ENCODE assay signal across 8 mouse cellular contexts in genomic region chr11:88203712-88204532, GRCm38 (mm10). TPM values are rescaled to one million over a fixed set of nuclear protein-coding genes. Genes with fewer than 3 reads are reported as not detected.
A peak's percentile ranks its signal among the peaks of the same experiment; 100 is the strongest.
DNase-seq lines count a peak whose midpoint lies in the region; ATAC-seq and TF ChIP-seq lines count a peak whose summit lies in the region.

Gene Mrps23, plus strand, starts transcription at chr11:88204388.

- in situ Hi-C loops in ES-E14 (cut with MboI; ENCODE audit: low sequenced_read_pairs in 2 of 2, unreplicated experiment in 2 of 2) = loop anchor here in 1 of 2 experiments (10.0 kb wide), 1 partner anchor 229 kb away; no protein-coding TSS in a partner anchor

- no peaks in the 10 kb centered on the region for H3K36me3 ChIP-seq in ES-E14 (ENCODE audit: control insufficient read depth, insufficient read depth, low read length, poor library complexity, severe bottlenecking)
- no peaks in the 10 kb centered on the region for H3K36me3 ChIP-seq in forebrain, embryonic 16.5 days (ENCODE audit: control insufficient read depth, insufficient read depth)
- H3K36me3 ChIP-seq in lung, embryonic 14.5 days (ENCODE audit: insufficient read depth) = peaks cover 11% of the 10 kb centered on the region
- H3K36me3 ChIP-seq in thymus, adult 2 months (ENCODE audit: control insufficient read depth, insufficient read depth, low read length) = peaks cover under 1% of the 10 kb centered on the region; the same call in 1 of the 2 replicates

- no peaks in the 10 kb centered on the region for H3K27me3 ChIP-seq in forebrain, embryonic 16.5 days (replicated peaks; ENCODE audit: control insufficient read depth, insufficient read depth, low read length)
- no peaks in the 10 kb centered on the region for H3K27me3 ChIP-seq in lung, embryonic 14.5 days (ENCODE audit: insufficient read depth, low read length)
- no peaks in the 10 kb centered on the region for H3K27me3 ChIP-seq in thymus, adult 2 months (ENCODE audit: control insufficient read depth, insufficient read depth, low read length)

- TF ChIP-seq POLR2A in olfactory bulb, adult 2 months (IDR thresholded peaks at IDR 0.05; ENCODE audit: insufficient read depth, low read depth, low read length) = peak; percentile 83
- no peak; the same call in 1 of the 2 replicates for TF ChIP-seq POLR2A in thymus, adult 2 months (IDR thresholded peaks at IDR 0.05; ENCODE audit: control insufficient read depth, extremely low read depth, insufficient read depth, low read length, poor library complexity)

- peak within 1 kb of the TSS; percentile 93 for H3K4me2 ChIP-seq in forebrain, embryonic 16.5 days (ENCODE audit: low read length)
- H3K4me2 ChIP-seq in lung, embryonic 14.5 days = peak within 1 kb of the TSS; percentile 91

- under 1% methylated on average over 51 of the region's 51 CpGs for WGBS in forebrain, embryonic 16.5 days
- WGBS in lung, embryonic 14.5 days = 0% methylated on average over 51 of the region's 51 CpGs
- WGBS in olfactory bulb, adult 2 months = under 1% methylated on average over 51 of the region's 51 CpGs
- under 1% methylated on average over 51 of the region's 51 CpGs for WGBS in thymus, adult 2 months

- peak within 1 kb of the TSS; percentile 56; the same call in 1 of the 2 replicates for H3K27ac ChIP-seq in ES-E14 (ENCODE audit: insufficient read depth, low read depth, low read length, poor library complexity, severe bottlenecking)
- H3K27ac ChIP-seq in forebrain, embryonic 16.5 days (ENCODE audit: low read length) = peak within 1 kb of the TSS; percentile 68
- peak within 1 kb of the TSS; percentile 91 for H3K27ac ChIP-seq in layer of hippocampus, adult 2 months
- H3K27ac ChIP-seq in lung, embryonic 14.5 days (ENCODE audit: low read depth) = peak within 1 kb of the TSS; percentile 91
- peak within 1 kb of the TSS; percentile 95 for H3K27ac ChIP-seq in olfactory bulb, adult 2 months (ENCODE audit: insufficient read depth, low read depth, low read length)
- H3K27ac ChIP-seq in thymus, adult 2 months (ENCODE audit: control insufficient read depth, insufficient read depth, low read length) = peak within 1 kb of the TSS; percentile 74

- no peaks in the 10 kb centered on the region for H3K9me3 ChIP-seq in ES-E14 (ENCODE audit: control insufficient read depth, insufficient read depth, low read depth, low read length)
- H3K9me3 ChIP-seq in forebrain, embryonic 16.5 days (ENCODE audit: control insufficient read depth, low read length) = no peaks in the 10 kb centered on the region
- no peaks in the 10 kb centered on the region for H3K9me3 ChIP-seq in lung, embryonic 14.5 days (ENCODE audit: low read depth, low read length)

- intact Hi-C loops in heart, postnatal 36 days (cut with DNase I) = loop anchor here (2.0 to 10.0 kb wide), 2 partner anchors 217 to 469 kb away; partner anchors contain the start of genes Dynll2 and Supt4a

- peak within 1 kb of the TSS; percentile 90 for H3K9ac ChIP-seq in ES-E14 (ENCODE audit: insufficient read depth, low read depth, low read length, poor library complexity, severe bottlenecking)
- H3K9ac ChIP-seq in forebrain, embryonic 16.5 days (replicated peaks; ENCODE audit: low read depth, low read length) = peak within 1 kb of the TSS; percentile 86
- peak within 1 kb of the TSS; percentile 80 for H3K9ac ChIP-seq in lung, embryonic 14.5 days

- peaks cover 2 to 6% of the 10 kb centered on the region in 2 experiments; a peak in 1 of 4 replicates for H3K4me1 ChIP-seq in ES-E14 (ENCODE audit: control insufficient read depth in 2 of 2, insufficient read depth in 2 of 2, low read length in 2 of 2, poor library complexity in 1 of 2)
- peaks cover 26% of the 10 kb centered on the region for H3K4me1 ChIP-seq in forebrain, embryonic 16.5 days (replicated peaks; ENCODE audit: control insufficient read depth, insufficient read depth, low read length)
- peaks cover 4% of the 10 kb centered on the region; the same call in 1 of the 2 replicates for H3K4me1 ChIP-seq in lung, embryonic 14.5 days (ENCODE audit: insufficient read depth)
- H3K4me1 ChIP-seq in olfactory bulb, adult 2 months (ENCODE audit: control insufficient read depth, insufficient read depth, low read length) = peaks cover 5% of the 10 kb centered on the region; the same call in 1 of the 2 replicates
- peaks cover 8% of the 10 kb centered on the region for H3K4me1 ChIP-seq in thymus, adult 2 months (replicated peaks; ENCODE audit: control insufficient read depth, insufficient read depth, low read length)

- DNase-seq in ES-E14 (ENCODE audit: low read depth, low spot score) = peak; percentile 82
- peak; percentile 92 for DNase-seq in cerebellum, adult 11-12 months
- DNase-seq in heart, postnatal 36 days = peak; percentile 90
- DNase-seq in layer of hippocampus, adult 2 months (ENCODE audit: low spot score in 2 of 2) = peak; percentile 90 to 94
- peak; percentile 97 for DNase-seq in lung, embryonic 14.5 days
- DNase-seq in thymus, adult 2 months = peak; percentile 92

- peak; percentile 79 for TF ChIP-seq CTCF in layer of hippocampus, adult 2 months (conservative IDR thresholded peaks at IDR 0.05)
- TF ChIP-seq CTCF in lung, embryonic 14.5 days (IDR thresholded peaks at IDR 0.05; ENCODE audit: low read depth) = peak; percentile 60
- TF ChIP-seq CTCF in olfactory bulb, adult 2 months (IDR thresholded peaks at IDR 0.05; ENCODE audit: insufficient read depth, low read depth, low read length) = peak; percentile 53; the same call in 1 of the 2 replicates
- peak; percentile 52; the same call in 1 of the 2 replicates for TF ChIP-seq CTCF in thymus, adult 2 months (IDR thresholded peaks at IDR 0.05; ENCODE audit: borderline replicate concordance, control insufficient read depth, extremely low read depth, insufficient read depth, low read length, poor library complexity)

- H3K4me3 ChIP-seq in ES-E14 (ENCODE audit: insufficient read depth in 1 of 2, low read depth in 1 of 2, low read length in 2 of 2, poor library complexity in 1 of 2, severe bottlenecking in 1 of 2) = peak within 1 kb of the TSS; percentile 88 to 89
- peak within 1 kb of the TSS; percentile 89 for H3K4me3 ChIP-seq in forebrain, embryonic 16.5 days (replicated peaks; ENCODE audit: low read length)
- H3K4me3 ChIP-seq in layer of hippocampus, adult 2 months = peak within 1 kb of the TSS; percentile 86
- peak within 1 kb of the TSS; percentile 83 for H3K4me3 ChIP-seq in lung, embryonic 14.5 days (ENCODE audit: low read depth, low read length)
- peak within 1 kb of the TSS; percentile 77 for H3K4me3 ChIP-seq in olfactory bulb, adult 2 months (ENCODE audit: insufficient read depth, low read depth, low read length)
- peak within 1 kb of the TSS; percentile 76 for H3K4me3 ChIP-seq in thymus, adult 2 months (ENCODE audit: control insufficient read depth, insufficient read depth, low read length)

- ATAC-seq in forebrain, embryonic 16.5 days = peak; percentile 96
- ATAC-seq in lung, embryonic 14.5 days (ENCODE audit: insufficient read depth) = peak; percentile 97

TF ChIP-seq in ES-E14, 5 proteins besides CTCF, POLR2A, EP300 and RAD21:
- TF ChIP-seq HCFC1 (IDR thresholded peaks at IDR 0.05; ENCODE audit: borderline replicate concordance, insufficient read depth, low read length) (peak; percentile 82), ZNF384 (IDR thresholded peaks at IDR 0.05; ENCODE audit: low read depth, low read length) (no peak)

RNA-seq across cellular contexts. Expression of gene Mrps23, which starts in this region (rescaled TPM):
- total RNA-seq in ES-E14 (2012; rRNA removed) = 94.7 and 139 TPM in 2 replicates
- 64.9 and 68.8 TPM in 2 replicates for polyA plus RNA-seq in forebrain, embryonic 16.5 days (2015; fragmentation: Nextera tagmentation; extraction: Ambion mirVana)
- 100 to 1,000 TPM; 273 to 312 TPM for total RNA-seq in heart, postnatal 36 days (2021)
- 10 to 100 TPM; 64.9 to 65.6 TPM for total RNA-seq in layer of hippocampus, adult 2 months (2021)
- 55.1 and 57.6 TPM in 2 replicates for polyA plus RNA-seq in lung, embryonic 14.5 days (2014; fragmentation: Nextera tagmentation; extraction: Ambion mirVana)
- not detected in 2 replicates for polyA plus RNA-seq in olfactory bulb, adult 2 months (2012; ENCODE audit: insufficient read depth, insufficient read length, low replicate concordance, missing spikeins)
- 41.6 and 47.6 TPM in 2 replicates for polyA plus RNA-seq in thymus, adult 2 months (2012; rRNA removed)

Comparison
In these comparisons a context has a peak if more than half of its experiments do, and no peak if none do; other contexts are left out.
1. Peak in every context shown above with its lines: DNase-seq, ATAC-seq, H3K4me3 ChIP-seq and H3K27ac ChIP-seq.
2. RNA of gene Mrps23 (polyA plus RNA-seq): 64.9 to 68.8 TPM in forebrain, embryonic 16.5 days, 55.1 to 57.6 TPM in lung, embryonic 14.5 days and 41.6 to 47.6 TPM in thymus, adult 2 months; not detected in olfactory bulb, adult 2 months; every median in the first group is over 10 times any median in the second.